Mouse (Mus musculus): Measurements from ENCODE around the gene Dll1. TPM values are rescaled to one million over a fixed set of nuclear protein-coding genes. Genes with fewer than 3 reads are reported as not detected.

The Dll1 gene
- polyA plus RNA-seq, 1 experiment from 2014 or later = 65.5 TPM

DNA sequence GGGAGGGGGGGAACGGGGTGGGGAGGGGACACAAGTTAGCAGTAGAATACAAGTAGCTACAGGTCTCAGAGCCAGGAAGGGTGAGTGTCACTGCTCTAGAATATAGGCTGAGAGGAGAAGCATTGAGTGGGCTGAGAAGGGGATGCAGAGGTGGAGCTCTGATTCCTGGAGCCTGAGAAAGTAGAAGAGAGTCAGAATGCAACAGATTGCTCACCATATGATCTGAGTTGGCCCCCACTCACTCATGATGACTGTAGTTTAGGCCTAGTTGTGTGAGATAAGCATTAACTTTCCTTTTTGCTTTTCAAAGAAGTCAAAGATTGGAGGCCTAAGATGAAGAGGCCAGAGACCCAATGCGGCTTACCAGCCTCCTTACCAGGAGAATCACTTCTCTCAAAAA lies 22.7 kb downstream of the Dll1 start:
- Histone ChIP-seq H3K27ac (no peak overlapping the region), H3K4me1 (no peaks in the 10 kb centered on the region), H3K9me3 (replicated peaks) (no peaks in the 10 kb centered on the region), H3K4me2 (replicated peaks) (no peak overlapping the region), H3K27me3 (no peaks in the 10 kb centered on the region), H3K36me3 (no peaks in the 10 kb centered on the region), H3K9ac (no peak overlapping the region), H3K4me3 (no peak overlapping the region)
- WGBS = 93% methylated on average over 2 of the region's 2 CpGs
- no peak for ATAC-seq (ENCODE audit: low FRiP score)

DNA sequence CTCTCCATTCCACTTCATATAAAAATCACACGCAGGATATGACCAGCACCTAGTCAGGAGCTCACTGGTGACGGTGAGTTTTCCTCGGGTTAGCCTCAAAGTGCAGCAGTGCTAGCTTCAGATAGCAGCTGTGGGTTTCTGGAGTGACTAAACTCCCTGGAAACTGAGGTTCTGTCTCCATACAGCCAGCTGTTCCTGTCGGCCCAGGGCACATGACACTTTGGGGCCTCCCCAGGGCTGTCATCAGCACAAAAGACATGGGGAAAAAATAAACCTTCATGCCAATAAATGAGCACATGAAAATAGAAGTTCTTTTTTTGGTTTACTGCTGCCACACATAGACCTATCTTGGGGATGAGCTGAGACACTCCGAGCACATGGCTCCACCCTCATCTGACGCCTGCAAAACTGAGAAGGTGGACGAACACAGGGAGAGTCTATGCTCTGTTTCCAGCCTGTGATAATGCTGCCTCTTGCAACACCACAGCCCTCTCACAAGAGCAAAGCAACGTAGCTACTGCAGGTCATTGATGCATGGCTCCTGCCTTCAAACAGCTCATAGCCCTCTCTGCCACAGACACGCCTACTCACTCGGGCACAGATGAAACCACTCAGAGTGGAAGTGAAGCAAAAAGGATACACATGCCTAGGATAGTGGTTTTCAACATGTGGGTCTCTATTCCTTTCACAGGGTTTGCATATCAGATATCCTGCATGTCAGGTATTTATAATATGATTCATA lies 23.6 kb downstream of the Dll1 start:
- H3K4me1 ChIP-seq = no peaks in the 10 kb centered on the region
- no peaks in the 10 kb centered on the region for H3K36me3 ChIP-seq
- no peak for ATAC-seq (ENCODE audit: low FRiP score)

DNA sequence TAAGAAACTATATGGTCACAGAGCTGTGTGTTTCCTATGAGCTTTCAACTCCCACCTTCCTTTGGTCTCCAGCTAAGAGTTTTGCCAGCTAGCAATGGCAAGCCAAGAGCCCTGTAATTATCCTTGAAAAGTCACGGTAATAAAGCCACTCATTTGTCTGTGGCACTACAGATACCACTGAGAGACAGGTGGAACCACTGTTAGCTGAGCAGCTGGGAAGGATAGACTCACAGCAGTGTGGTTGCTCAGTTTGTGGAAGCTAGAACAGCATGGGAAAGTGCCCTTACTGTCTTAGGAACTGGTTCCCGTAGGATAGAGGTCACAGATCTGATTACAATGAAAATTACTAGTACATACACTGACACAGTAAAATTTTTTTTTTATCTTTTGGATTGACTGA lies 26.5 kb downstream of the Dll1 start:
- peaks cover 6% of the 10 kb centered on the region for H3K27me3 ChIP-seq
- H3K4me1 ChIP-seq = no peaks in the 10 kb centered on the region
- no peak overlapping the region for H3K9ac ChIP-seq
- no peak overlapping the region for H3K27ac ChIP-seq
- WGBS = 71% methylated on average over 2 of the region's 2 CpGs
- no peak overlapping the region for H3K4me3 ChIP-seq
- ATAC-seq (ENCODE audit: low FRiP score) = no peak
- no peak overlapping the region for H3K4me2 ChIP-seq (replicated peaks)
- no peaks in the 10 kb centered on the region for H3K9me3 ChIP-seq (replicated peaks)
- no peaks in the 10 kb centered on the region for H3K36me3 ChIP-seq

More for the DNA sequence above, 23.6 kb downstream of the Dll1 start:
- H3K9me3 ChIP-seq (replicated peaks) = no peaks in the 10 kb centered on the region
- H3K9ac ChIP-seq = no peak overlapping the region
- H3K27ac ChIP-seq = no peak overlapping the region
- H3K4me3 ChIP-seq = no peak overlapping the region
- WGBS = 75% methylated on average over 10 of the region's 10 CpGs
- H3K4me2 ChIP-seq (replicated peaks) = no peak overlapping the region
- no peaks in the 10 kb centered on the region for H3K27me3 ChIP-seq

DNA sequence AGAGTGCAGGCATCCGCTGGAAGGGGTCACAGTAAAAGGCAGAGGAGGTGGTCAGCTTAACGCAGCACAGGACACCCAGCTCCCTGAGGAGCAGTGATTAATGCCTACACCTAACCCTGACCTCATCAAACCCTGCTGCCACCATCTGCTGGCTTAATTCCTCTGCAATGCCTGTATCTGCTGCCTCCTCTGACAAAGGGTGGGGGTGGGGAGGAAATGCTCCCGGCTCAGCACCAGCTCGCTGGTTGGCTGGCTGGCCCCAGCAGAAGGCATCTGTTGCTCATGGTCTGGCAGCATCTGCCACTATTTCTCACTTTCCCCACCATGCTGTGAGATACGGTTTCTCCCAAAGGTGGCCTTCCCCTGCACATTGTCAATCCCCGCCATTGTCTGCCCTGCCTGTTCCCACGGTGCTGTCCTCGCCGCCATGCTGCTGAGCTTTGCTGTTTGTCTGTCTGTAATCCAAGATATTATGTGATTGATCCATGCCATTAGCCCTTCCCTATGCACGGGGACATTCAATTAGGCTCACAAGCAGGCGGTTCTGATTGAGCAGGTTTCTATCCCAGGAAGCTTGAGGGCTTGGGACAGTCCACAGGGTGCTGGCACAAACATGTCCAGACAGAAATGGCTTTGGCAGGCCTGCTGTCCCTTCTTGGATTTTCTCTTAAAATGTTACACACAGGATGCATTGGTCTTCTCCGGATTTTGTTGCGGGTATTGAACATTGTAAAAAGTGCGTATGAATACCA lies 33.4 kb downstream of the Dll1 start:
- Histone ChIP-seq H3K4me3 (no peak overlapping the region; the same call in 1 of the 2 replicates), H3K4me1 (peaks cover 14% of the 10 kb centered on the region), H3K27ac (no peak overlapping the region), H3K9me3 (replicated peaks) (no peaks in the 10 kb centered on the region), H3K4me2 (replicated peaks) (peak overlapping the region; percentile 42), H3K9ac (peak overlapping the region; percentile 43), H3K27me3 (peaks cover 8% of the 10 kb centered on the region), H3K36me3 (no peaks in the 10 kb centered on the region)
- WGBS = 24% methylated on average over 14 of the region's 14 CpGs
- ATAC-seq (ENCODE audit: low FRiP score) = peak; percentile 92

DNA sequence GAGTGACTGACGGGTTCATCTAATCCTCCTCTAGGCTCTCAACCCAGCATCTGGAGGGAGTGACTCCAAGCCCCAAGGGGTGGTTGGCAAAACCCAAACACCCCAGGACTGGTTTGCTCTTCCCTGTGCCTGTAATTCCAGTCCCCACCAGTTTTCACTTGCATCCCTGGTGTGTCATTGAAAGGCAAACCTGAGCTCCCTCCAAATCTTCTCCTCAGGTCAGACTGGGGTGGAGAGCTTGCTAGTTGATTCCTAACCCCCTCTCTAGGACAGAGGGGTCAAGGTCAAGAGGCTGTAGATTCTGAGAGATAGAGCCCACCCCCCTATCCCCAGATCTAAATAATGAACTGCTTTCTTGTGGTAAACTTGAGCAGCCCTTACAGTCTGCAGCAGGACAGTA lies 38.8 kb downstream of the Dll1 start:
- 90% methylated on average over 1 of the region's 1 CpGs for WGBS
- peaks cover 2% of the 10 kb centered on the region; the same call in 1 of the 2 replicates for H3K27me3 ChIP-seq
- no peak overlapping the region for H3K9ac ChIP-seq
- H3K36me3 ChIP-seq = no peaks in the 10 kb centered on the region
- H3K4me1 ChIP-seq = peaks cover 4% of the 10 kb centered on the region
- no peak for ATAC-seq (ENCODE audit: low FRiP score)
- no peaks in the 10 kb centered on the region for H3K9me3 ChIP-seq (replicated peaks)
- H3K4me2 ChIP-seq (replicated peaks) = no peak overlapping the region
- no peak overlapping the region for H3K27ac ChIP-seq
- no peak overlapping the region for H3K4me3 ChIP-seq

DNA sequence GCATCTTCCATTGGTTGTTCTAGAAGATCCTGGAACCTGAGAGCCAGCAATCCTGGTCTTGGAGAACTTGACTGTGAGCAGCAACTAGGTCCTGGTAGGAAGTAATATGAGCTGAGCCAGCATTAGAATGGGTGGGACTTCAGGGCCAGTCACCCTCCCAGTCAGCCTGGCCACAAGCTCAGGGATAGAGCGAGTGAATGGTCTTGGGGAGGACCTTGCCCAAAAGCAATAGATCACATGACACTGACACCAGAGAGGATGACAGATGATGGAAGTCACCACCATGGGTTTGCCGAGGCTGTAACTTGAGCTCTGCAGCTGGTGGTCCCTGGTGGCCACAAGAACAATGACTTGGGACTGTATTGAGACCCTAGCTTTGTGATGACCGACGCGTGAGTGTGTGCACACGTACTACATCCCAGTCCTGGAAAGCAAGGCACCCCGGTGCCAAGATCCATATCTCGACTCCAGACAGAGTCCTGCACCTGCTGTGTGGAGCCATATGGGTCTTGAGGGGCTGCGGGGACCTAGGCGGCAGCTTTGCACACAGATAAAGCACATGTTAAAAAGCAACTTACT lies 46.8 kb downstream of the Dll1 start:
- no peak for ATAC-seq (ENCODE audit: low FRiP score)
- Histone ChIP-seq H3K36me3 (no peaks in the 10 kb centered on the region), H3K4me2 (replicated peaks) (no peak overlapping the region), H3K27me3 (no peaks in the 10 kb centered on the region), H3K9me3 (replicated peaks) (no peaks in the 10 kb centered on the region), H3K4me1 (no peaks in the 10 kb centered on the region), H3K9ac (no peak overlapping the region), H3K27ac (no peak overlapping the region), H3K4me3 (no peak overlapping the region)
- WGBS = 62% methylated on average over 10 of the region's 10 CpGs

GRCm38 (mm10) chr17:15327106-15327505 lies 49.6 kb downstream of the Dll1 start:
- H3K9me3 ChIP-seq (replicated peaks) = no peaks in the 10 kb centered on the region
- no peak overlapping the region for H3K27ac ChIP-seq
- no peaks in the 10 kb centered on the region for H3K27me3 ChIP-seq
- H3K36me3 ChIP-seq = no peaks in the 10 kb centered on the region
- H3K4me2 ChIP-seq (replicated peaks) = no peak overlapping the region
- H3K9ac ChIP-seq = no peak overlapping the region
- 88% methylated on average over 5 of the region's 5 CpGs for WGBS
- peaks cover 4% of the 10 kb centered on the region for H3K4me1 ChIP-seq
- no peak for ATAC-seq (ENCODE audit: low FRiP score)
- no peak overlapping the region for H3K4me3 ChIP-seq

DNA sequence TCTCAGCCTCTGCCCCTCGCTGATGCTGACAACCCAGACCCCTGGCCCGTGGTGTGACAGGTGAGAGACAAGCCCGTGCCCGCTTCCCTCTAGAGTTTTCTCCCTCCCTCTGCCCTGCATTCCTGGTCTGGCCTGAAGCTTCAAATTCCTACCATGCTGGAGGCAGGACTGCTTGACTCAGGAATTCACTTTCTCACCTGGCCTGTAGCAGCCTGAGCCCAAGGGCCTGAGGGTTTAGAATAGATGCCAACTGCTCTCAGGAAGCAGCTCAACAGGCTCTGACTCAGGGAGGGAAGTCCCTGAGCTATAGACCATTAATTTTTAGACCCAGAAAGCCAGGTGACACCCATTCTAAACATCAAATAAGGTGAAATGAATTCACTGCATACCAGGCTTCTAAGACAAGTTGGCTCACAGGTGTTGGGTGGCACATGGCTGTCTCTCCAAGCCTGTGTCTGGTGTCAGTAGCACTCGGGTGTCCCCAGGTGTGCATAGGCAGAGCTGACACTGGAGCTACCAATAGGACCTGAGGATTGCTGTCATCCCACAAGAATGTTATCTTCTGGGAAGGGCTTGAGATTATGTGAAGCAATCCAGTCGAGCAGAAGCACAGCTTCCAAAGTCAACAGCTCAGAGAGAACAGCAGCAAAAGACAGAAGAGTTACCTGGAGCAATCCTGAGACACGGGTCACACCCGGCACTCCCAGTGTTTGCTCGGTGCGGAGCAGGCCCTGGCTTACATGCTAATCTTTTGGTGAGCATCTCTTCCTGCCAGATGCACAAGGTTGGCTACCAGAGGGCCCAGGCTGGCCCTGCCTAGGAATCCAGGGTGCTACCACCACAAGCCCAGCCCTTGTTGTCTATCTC lies 50.5 kb downstream of the Dll1 start:
- WGBS = 80% methylated on average over 10 of the region's 10 CpGs
- no peak for ATAC-seq (ENCODE audit: low FRiP score)

GRCm38 (mm10) chr17:15323191-15323834 lies 53.4 kb downstream of the Dll1 start:
- WGBS = 63% methylated on average over 9 of the region's 9 CpGs
- peak; percentile 81 for ATAC-seq (ENCODE audit: low FRiP score)
- H3K9ac ChIP-seq = no peak overlapping the region

More for the DNA sequence above, 50.5 kb downstream of the Dll1 start:
- no peak overlapping the region for H3K4me3 ChIP-seq
- no peak overlapping the region for H3K27ac ChIP-seq
- H3K4me1 ChIP-seq = peaks cover 4% of the 10 kb centered on the region
- no peaks in the 10 kb centered on the region for H3K36me3 ChIP-seq
- no peaks in the 10 kb centered on the region for H3K9me3 ChIP-seq (replicated peaks)
- no peaks in the 10 kb centered on the region for H3K27me3 ChIP-seq
- no peak overlapping the region for H3K9ac ChIP-seq
- no peak overlapping the region for H3K4me2 ChIP-seq (replicated peaks)

More at GRCm38 (mm10) chr17:15323191-15323834, 53.4 kb downstream of the Dll1 start:
- no peak overlapping the region for H3K27ac ChIP-seq
- H3K36me3 ChIP-seq = no peaks in the 10 kb centered on the region
- H3K9me3 ChIP-seq (replicated peaks) = no peaks in the 10 kb centered on the region
- peaks cover 4% of the 10 kb centered on the region for H3K4me1 ChIP-seq
- no peak overlapping the region for H3K4me2 ChIP-seq (replicated peaks)
- H3K4me3 ChIP-seq = no peak overlapping the region
- no peaks in the 10 kb centered on the region for H3K27me3 ChIP-seq
